Mouse (Mus musculus): Measurements from ENCODE around the gene Otud3. TPM values are rescaled to one million over a fixed set of nuclear protein-coding genes. Genes with fewer than 3 reads are reported as not detected.

Gene Otud3
- total and polyA plus RNA-seq, 3 experiments, result 11.3 to 15.0 TPM; not detected in 1

DNA sequence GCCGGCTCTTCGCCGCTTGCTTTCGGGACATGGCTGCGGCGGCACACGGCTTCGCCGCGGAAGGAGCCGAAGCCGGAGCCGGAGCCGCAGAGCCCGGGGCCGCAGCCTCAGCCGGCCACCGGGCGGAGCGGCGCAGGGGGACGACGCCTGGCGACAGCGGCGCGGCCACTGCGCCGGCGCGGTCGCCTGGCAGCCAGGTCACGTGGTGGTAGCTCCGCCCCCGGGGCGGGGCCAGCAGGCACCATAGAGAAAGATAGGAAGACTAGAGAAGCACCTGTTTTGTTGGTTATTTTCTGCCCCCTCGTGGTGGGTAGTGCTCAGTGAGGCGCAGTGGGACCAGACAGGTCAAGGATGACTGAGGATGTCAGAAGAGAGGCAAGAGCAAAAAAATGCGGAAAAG is at the start of gene Otud3 (continued):
- TF ChIP-seq E2F4 (IDR thresholded peaks at IDR 0.05; ENCODE audit: borderline replicate concordance, low read depth, low read length) (no peak), TBP (IDR thresholded peaks at IDR 0.05; ENCODE audit: low read depth, low read length) (peak; percentile 75)

DNA sequence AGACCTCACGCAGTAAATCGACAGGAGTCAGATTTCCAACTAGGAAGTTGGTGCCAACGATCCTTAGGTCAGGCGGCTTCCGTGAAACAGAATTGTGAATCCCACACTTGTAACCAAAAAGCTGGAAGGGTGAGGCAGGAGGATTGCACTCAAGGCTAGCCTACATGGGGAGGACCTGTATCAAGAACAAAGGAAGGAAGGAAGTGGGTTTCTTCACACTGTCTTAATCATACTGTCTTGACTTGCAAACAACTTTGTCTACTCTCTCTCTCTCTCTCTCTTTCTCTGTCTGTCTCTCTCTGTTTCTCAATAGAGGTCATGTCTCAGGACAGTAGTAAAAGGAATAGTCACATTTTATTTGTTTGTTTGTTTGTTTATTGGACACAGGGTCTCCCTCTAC is 49.0 kb upstream of the Otud3 start:
- Histone ChIP-seq H3K79me2 (ENCODE audit: control insufficient read depth, insufficient read depth, low read length, poor library complexity) (no peaks in the 10 kb centered on the region), H3K9ac (ENCODE audit: control insufficient read depth, low read depth, low read length, poor library complexity, severe bottlenecking) (no peak overlapping the region), H3K4me3 (ENCODE audit: control insufficient read depth in 1 of 2, insufficient read depth in 1 of 2, low read depth in 2 of 2, low read length in 2 of 2) (no peak overlapping the region), H3K4me1 (ENCODE audit: control insufficient read depth in 1 of 2, insufficient read depth in 2 of 2, low read length in 2 of 2) (peaks cover 0 to 4% of the 10 kb centered on the region in 2 experiments; a peak in 2 of 4 replicates), H3K9me3 (replicated peaks; ENCODE audit: insufficient read depth, low read length) (no peaks in the 10 kb centered on the region), H3K27ac (ENCODE audit: control insufficient read depth, low read depth, low read length) (no peak overlapping the region), H3K36me3 (ENCODE audit: control insufficient read depth in 1 of 2, insufficient read depth in 2 of 2, low read length in 2 of 2) (no peaks in the 10 kb centered on the region), H3K27me3 (ENCODE audit: control insufficient read depth in 1 of 2, insufficient read depth in 2 of 2, low read length in 2 of 2) (no peaks in the 10 kb centered on the region)
- no peak for TF ChIP-seq UBTF (IDR thresholded peaks at IDR 0.05; ENCODE audit: borderline replicate concordance, insufficient read depth, low read depth, low read length)
- TF ChIP-seq POLR2AphosphoS2 (IDR thresholded peaks at IDR 0.05; ENCODE audit: low read length), result no peak
- TF ChIP-seq USF1 (IDR thresholded peaks at IDR 0.05; ENCODE audit: low read depth, low read length), result no peak
- no peak for TF ChIP-seq MEF2A (IDR thresholded peaks at IDR 0.05; ENCODE audit: extremely low read depth, insufficient replicate concordance, low read depth, low read length, poor library complexity, severe bottlenecking)
- TF ChIP-seq CTCF (IDR thresholded peaks at IDR 0.05 in 2 of 3, conservative IDR thresholded peaks at IDR 0.05 in 1 of 3; ENCODE audit: control insufficient read depth in 1 of 3, insufficient read depth in 1 of 3, low read depth in 2 of 3, low read length in 3 of 3, poor library complexity in 1 of 3, severe bottlenecking in 1 of 3), result no peak
- TF ChIP-seq POLR2A (IDR thresholded peaks at IDR 0.05; ENCODE audit: control insufficient read depth in 1 of 2, insufficient read depth in 1 of 2, low read depth in 1 of 2, low read length in 2 of 2, poor library complexity in 1 of 2), result no peak
- no peak for TF ChIP-seq MAFK (IDR thresholded peaks at IDR 0.05; ENCODE audit: borderline replicate concordance, low read depth, low read length)
- no peak for TF ChIP-seq ZKSCAN1 (IDR thresholded peaks at IDR 0.05; ENCODE audit: low read depth, low read length)
- no peak for TF ChIP-seq USF2 (IDR thresholded peaks at IDR 0.05; ENCODE audit: borderline replicate concordance in 1 of 2, insufficient read depth in 1 of 2, low read depth in 1 of 2, low read length in 2 of 2)
- TF ChIP-seq E2F4 (IDR thresholded peaks at IDR 0.05; ENCODE audit: borderline replicate concordance, low read depth, low read length), result no peak
- no peak for TF ChIP-seq TBP (IDR thresholded peaks at IDR 0.05; ENCODE audit: low read depth, low read length)
- no peak for TF ChIP-seq MYC (IDR thresholded peaks at IDR 0.05; ENCODE audit: low read depth, low read length)
- TF ChIP-seq SMC3 (IDR thresholded peaks at IDR 0.05; ENCODE audit: low read depth, low read length), result no peak
- TF ChIP-seq TCF12 (IDR thresholded peaks at IDR 0.05; ENCODE audit: low read depth, low read length), result no peak
- TF ChIP-seq ZNF384 (IDR thresholded peaks at IDR 0.05; ENCODE audit: low read depth, low read length), result no peak
- no peak for TF ChIP-seq ETS1 (IDR thresholded peaks at IDR 0.05; ENCODE audit: low read depth, low read length)
- DNase-seq (ENCODE audit: low read depth, low spot score), result no peak

GRCm38 (mm10) chr4:138959926-138960325 is 46.2 kb upstream of the Otud3 start:
- no peak overlapping the region for H3K9ac ChIP-seq (ENCODE audit: control insufficient read depth, low read depth, low read length, poor library complexity, severe bottlenecking)
- H3K27me3 ChIP-seq (ENCODE audit: control insufficient read depth in 1 of 2, insufficient read depth in 2 of 2, low read length in 2 of 2), result no peaks in the 10 kb centered on the region

More at GRCm38 (mm10) chr4:138959926-138960325, 46.2 kb upstream of the Otud3 start:
- Histone ChIP-seq H3K4me3 (ENCODE audit: control insufficient read depth in 1 of 2, insufficient read depth in 1 of 2, low read depth in 2 of 2, low read length in 2 of 2) (no peak overlapping the region), H3K79me2 (ENCODE audit: control insufficient read depth, insufficient read depth, low read length, poor library complexity) (no peaks in the 10 kb centered on the region), H3K36me3 (ENCODE audit: control insufficient read depth in 1 of 2, insufficient read depth in 2 of 2, low read length in 2 of 2) (no peaks in the 10 kb centered on the region), H3K27ac (ENCODE audit: control insufficient read depth, low read depth, low read length) (no peak overlapping the region), H3K9me3 (replicated peaks; ENCODE audit: insufficient read depth, low read length) (no peaks in the 10 kb centered on the region), H3K4me1 (ENCODE audit: control insufficient read depth in 1 of 2, insufficient read depth in 2 of 2, low read length in 2 of 2) (no peaks in the 10 kb centered on the region; a peak in 1 of 4 replicates)
- no peak for TF ChIP-seq MAZ (IDR thresholded peaks at IDR 0.05; ENCODE audit: low read depth, low read length)
- no peak for TF ChIP-seq NRF1 (IDR thresholded peaks at IDR 0.05; ENCODE audit: insufficient read depth, low read depth, low read length, poor library complexity, severe bottlenecking)
- TF ChIP-seq TCF12 (IDR thresholded peaks at IDR 0.05; ENCODE audit: low read depth, low read length), result no peak
- TF ChIP-seq MYC (IDR thresholded peaks at IDR 0.05; ENCODE audit: low read depth, low read length), result no peak
- no peak for TF ChIP-seq RAD21 (IDR thresholded peaks at IDR 0.05; ENCODE audit: low read depth, low read length)
- TF ChIP-seq MAFK (IDR thresholded peaks at IDR 0.05; ENCODE audit: borderline replicate concordance, low read depth, low read length), result no peak
- no peak for TF ChIP-seq HCFC1 (IDR thresholded peaks at IDR 0.05; ENCODE audit: low read depth, low read length)
- TF ChIP-seq USF1 (IDR thresholded peaks at IDR 0.05; ENCODE audit: low read depth, low read length), result no peak
- no peak for TF ChIP-seq KAT2A (conservative IDR thresholded peaks at IDR 0.05; ENCODE audit: low read depth, low read length)
- TF ChIP-seq CHD2 (IDR thresholded peaks at IDR 0.05; ENCODE audit: low read length), result no peak
- no peak for TF ChIP-seq CHD1 (IDR thresholded peaks at IDR 0.05; ENCODE audit: low read depth, low read length)
- TF ChIP-seq MEF2A (IDR thresholded peaks at IDR 0.05; ENCODE audit: extremely low read depth, insufficient replicate concordance, low read depth, low read length, poor library complexity, severe bottlenecking), result no peak
- no peak for TF ChIP-seq SIN3A (IDR thresholded peaks at IDR 0.05; ENCODE audit: low read length)
- TF ChIP-seq MXI1 (IDR thresholded peaks at IDR 0.05; ENCODE audit: low read depth, low read length), result no peak
- TF ChIP-seq ZNF384 (IDR thresholded peaks at IDR 0.05; ENCODE audit: low read depth, low read length), result no peak
- TF ChIP-seq ZC3H11A (IDR thresholded peaks at IDR 0.05; ENCODE audit: low read depth, low read length), result no peak
- DNase-seq (ENCODE audit: low read depth, low spot score), result no peak
